Mouse (Mus musculus) testis, adult 2 months (tissue): ENCODE results near the gene Tuba1c.

Experiments used
- CTCF ChIP-seq: fragments of 200-500 bp; IDR thresholded peaks from 2 replicates; pipeline ENCODE4 v1.5.1; 2012; ENCODE audit warnings: low read depth, mild to moderate bottlenecking, inconsistent platforms, low read length, moderate library complexity; ENCODE audit not compliant: control insufficient read depth, insufficient read depth, insufficient replicate concordance
- POLR2A ChIP-seq: fragments of 200-500 bp; IDR thresholded peaks from 2 replicates; pipeline ENCODE4 v1.6.1; 2012; ENCODE audit warnings: low read depth, mild to moderate bottlenecking, inconsistent platforms, low read length, moderate library complexity; ENCODE audit not compliant: control insufficient read depth

DNA sequence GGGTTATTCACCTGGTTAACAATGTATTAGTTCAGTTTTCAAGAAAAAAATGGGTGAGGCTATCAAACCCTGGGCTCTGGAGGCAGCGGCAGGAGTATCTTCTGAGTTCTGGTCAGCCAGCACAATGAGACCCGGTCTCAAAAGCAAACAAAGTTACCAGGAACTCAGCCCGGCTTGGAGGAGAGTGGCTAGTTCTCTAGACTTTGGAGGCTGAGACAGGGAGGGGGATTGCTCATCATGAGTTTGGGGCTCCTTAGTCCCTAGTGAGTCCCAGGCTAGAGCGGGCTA is 1.6 kb downstream of the Tuba1c start:
- TF ChIP-seq CTCF (no peak), POLR2A (no peak)
